Mouse (Mus musculus) spleen, adult 2 months (tissue): ENCODE data around the gene Unc13d.

Experiments used
- CTCF ChIP-seq: fragments of 200-500 bp; IDR thresholded peaks from 2 replicates; pipeline ENCODE4 v1.5.1; 2011; ENCODE audit warnings: mild to moderate bottlenecking, inconsistent platforms; ENCODE audit not compliant: insufficient read depth, insufficient read length, insufficient replicate concordance; ENCODE audit errors: extremely low read depth
- POLR2A ChIP-seq: fragments of 200-500 bp; IDR thresholded peaks from 2 replicates; pipeline ENCODE4 v1.6.1; 2011; ENCODE audit warnings: low read depth, low read length, inconsistent platforms

- TF ChIP-seq POLR2A (no peak), CTCF (no peak)
Measured at GRCm38 (mm10) chr11:116014821-116015220, 62.9 kb downstream of the Unc13d start.
